Mouse (Mus musculus) natural killer cell, adult 2 months (primary cell): ENCODE measurements around the gene Hyal2.
A peak's percentile ranks its signal among the peaks of the same experiment; 100 is the strongest.
"Not testable (repeated sequence)": the region's sequence is repeated elsewhere in the genome, so short reads cannot be mapped to it uniquely, and the experiment has no call there.

Experiments used
- DNase-seq, 2 experiments: peaks; one replicate each; pipeline ENCODE4 v3.0.0; 2022; ENCODE audit warnings: low spot score in 2 of 2

Hyal2 gene

GRCm38 (mm10) chr9:107568331-107569261 is 851 bp downstream of the Hyal2 start:
- DNase-seq = peak; percentile 71 to 81

GRCm38 (mm10) chr9:107569270-107569669 is 1.5 kb downstream of the Hyal2 start:
- DNase-seq = no peak

GRCm38 (mm10) chr9:107570016-107570415 is 2.3 kb downstream of the Hyal2 start:
- DNase-seq = no peak

- no peak for DNase-seq
Observed at GRCm38 (mm10) chr9:107570845-107571244, 3.1 kb downstream of the Hyal2 start.

DNA sequence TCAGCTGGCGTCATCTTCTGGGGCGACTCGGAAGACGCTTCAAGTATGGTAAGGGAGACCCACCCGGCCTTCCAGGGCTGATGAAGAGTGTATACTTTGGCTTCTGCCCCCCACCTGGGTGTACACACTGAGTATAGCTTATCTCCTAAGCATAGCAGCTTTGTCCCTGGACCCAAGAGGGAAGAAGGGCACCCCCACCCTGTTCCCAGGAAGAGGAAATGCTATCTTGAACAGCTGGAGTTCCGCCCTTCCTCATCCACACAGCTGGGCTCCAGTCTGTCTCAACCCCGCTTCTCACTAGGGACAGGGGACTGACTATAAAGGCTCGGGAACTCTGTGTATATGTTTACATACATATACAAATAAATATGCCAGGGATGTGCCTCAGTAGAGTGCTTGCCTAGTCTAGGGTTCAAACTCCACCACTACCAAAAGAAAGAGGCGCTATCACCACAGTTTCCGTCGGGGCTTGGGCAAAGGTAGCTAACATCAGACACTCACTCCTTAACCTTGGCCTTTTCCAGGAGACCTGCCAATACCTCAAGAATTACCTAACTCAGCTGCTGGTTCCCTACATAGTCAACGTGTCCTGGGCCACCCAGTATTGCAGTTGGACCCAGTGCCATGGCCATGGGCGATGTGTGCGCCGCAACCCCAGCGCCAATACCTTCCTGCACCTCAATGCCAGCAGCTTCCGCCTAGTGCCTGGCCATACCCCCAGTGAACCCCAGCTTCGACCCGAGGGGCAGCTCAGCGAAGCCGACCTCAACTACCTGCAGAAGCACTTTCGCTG is 4.0 kb downstream of the Hyal2 start:
- DNase-seq = no peak

GRCm38 (mm10) chr9:107572327-107572662 is 4.5 kb downstream of the Hyal2 start:
- DNase-seq = no peak

DNA sequence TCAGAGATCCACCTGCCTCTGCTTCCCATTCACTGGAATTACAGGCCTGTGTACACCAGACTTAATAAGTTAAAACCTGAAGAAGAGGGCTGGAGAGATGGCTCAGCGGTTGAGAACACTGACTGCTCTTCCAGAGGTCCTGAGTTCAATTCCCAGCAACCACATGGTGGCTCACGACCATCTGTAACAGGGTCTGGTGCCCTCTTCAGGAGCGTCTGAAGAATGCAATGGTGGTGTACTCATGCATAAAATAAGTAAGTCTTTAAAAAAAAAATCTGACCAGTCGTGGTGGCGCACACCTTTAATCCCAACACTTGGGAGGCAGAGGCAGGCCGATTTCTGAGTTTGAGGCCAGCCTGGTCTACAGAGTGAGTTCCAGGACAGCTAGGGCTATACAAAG is 6.0 kb downstream of the Hyal2 start:
- DNase-seq = not testable (repeated sequence)

DNA sequence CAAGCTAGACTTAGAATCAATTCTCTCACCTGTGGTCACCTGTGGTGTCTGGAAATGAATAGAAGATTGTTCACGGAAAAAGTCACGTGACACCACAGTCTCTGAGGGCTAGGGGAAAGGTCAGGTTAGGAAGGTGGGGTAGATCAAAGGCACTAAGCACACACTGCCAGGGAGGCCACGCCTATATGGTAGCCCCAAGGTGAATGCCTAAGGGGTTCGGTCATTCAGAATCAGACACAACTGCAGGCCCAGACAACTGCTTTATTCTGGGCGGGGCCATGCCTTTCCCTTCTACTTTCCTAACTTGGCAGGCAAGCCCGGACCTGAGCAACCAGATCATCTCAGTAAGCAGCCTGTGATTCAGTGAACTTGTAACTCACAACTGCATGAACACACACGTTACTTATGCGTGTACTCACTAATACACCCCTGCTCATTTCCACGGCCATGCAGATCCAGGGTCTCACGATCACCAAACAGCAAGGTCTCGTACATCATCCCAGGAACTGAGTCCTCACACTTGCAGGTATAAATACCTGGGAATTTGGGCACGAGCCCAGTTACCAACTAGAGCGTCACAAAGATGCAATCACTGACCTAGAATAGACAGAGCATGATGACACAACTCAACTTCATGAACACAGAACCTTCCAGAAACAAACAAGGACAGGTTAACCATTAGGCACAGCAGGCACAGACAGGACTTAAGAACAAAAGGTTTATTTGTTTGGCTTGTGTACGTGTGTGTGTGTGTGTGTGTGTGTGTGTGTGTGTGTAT is 8.0 kb downstream of the Hyal2 start:
- no peak for DNase-seq

GRCm38 (mm10) chr9:107576357-107577107 is 8.8 kb downstream of the Hyal2 start, which contains the start of gene Hyal1:
Gene Hyal1 (plus strand): TSS chr9:107576927.
- DNase-seq = no peak

DNA sequence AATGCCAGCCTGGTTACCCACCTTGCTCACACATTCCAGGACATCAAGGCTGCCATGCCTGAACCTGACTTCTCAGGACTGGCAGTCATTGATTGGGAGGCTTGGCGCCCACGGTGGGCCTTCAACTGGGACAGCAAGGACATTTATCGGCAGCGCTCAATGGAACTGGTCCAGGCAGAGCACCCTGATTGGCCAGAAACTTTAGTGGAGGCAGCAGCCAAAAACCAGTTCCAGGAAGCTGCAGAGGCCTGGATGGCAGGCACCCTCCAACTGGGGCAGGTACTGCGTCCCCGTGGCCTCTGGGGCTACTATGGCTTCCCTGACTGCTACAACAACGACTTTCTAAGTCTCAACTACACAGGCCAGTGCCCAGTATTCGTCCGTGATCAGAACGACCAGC is 10.1 kb downstream of the Hyal2 start:
- no peak for DNase-seq

GRCm38 (mm10) chr9:107578587-107578986 is 10.8 kb downstream of the Hyal2 start, which contains the start of gene Naa80:
Gene Naa80 (plus strand): TSS chr9:107578887.
- DNase-seq = no peak

DNA sequence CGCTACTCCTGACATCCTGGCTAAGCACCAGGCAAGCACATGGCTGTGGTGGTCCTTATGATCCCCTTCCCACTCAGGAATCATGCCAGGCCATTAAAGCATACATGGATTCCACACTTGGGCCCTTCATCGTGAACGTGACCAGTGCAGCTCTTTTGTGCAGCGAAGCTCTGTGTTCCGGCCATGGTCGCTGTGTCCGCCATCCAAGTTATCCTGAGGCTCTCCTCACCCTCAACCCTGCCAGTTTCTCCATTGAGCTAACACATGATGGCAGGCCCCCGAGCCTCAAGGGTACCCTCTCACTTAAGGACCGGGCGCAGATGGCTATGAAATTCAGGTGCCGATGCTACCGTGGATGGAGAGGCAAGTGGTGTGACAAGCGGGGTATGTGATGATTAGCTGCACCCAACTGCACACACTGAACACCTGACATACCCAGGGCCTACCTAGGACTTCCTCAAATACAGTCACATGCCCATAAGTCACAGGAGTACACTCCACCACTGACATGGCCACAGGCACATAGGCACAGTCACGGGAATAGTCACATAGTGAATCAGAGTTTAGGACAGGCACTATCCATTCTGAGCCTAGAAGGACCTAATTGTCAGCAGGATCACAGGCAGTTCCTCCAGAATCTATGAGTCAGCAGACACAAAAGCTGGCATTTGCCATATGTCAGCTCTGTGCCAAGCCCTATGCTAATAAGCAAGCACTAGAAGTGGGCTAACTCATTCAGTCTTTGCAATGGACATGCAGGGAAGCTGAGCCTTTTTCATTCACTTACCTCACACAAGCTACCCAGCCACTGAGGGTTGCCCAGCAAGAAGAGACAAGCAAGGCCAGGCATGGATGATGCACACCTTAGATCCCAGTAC is 11.5 kb downstream of the Hyal2 start:
- peak in 1 of 2 experiments; percentile 47 for DNase-seq

GRCm38 (mm10) chr9:107580501-107581317 is 13.0 kb downstream of the Hyal2 start, which contains the start of gene Hyal3:
Gene Hyal3 (plus strand): TSS chr9:107580818.
- peak; percentile 73 to 82 for DNase-seq

GRCm38 (mm10) chr9:107581584-107581983 is 13.8 kb downstream of the Hyal2 start:
- no peak for DNase-seq

DNA sequence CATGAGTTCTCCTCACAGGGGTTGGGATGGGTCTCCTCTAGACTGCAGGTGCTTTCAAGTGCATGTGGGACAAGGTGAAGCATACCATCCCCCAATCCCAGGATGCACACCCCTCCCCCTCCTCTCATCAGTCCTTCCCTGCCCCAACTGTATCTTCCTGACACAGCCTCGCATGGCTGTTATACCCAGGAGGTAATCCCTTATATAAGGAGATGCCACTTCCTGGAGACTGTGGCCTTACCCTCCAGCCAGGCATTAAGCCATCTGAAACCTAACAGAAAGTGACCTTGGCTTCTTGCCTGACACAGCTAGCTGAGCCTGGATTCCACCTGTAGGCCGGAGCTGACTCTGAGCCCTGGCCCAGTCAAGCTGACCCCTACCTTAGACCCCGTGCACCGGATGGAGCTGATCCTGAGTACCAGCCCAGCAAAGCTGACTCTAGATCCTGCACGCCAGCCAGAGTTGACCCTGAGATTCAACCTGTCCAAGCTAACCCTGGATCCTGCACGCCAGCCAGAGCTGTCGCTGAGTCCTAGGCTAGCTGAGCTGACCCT is 14.8 kb downstream of the Hyal2 start:
- DNase-seq = no peak

GRCm38 (mm10) chr9:107583174-107583573 is 15.4 kb downstream of the Hyal2 start:
- DNase-seq = no peak

GRCm38 (mm10) chr9:107586504-107586903 is 18.8 kb downstream of the Hyal2 start:
- DNase-seq = no peak

GRCm38 (mm10) chr9:107586974-107587832 is 19.5 kb downstream of the Hyal2 start, which contains the start of gene Ifrd2:
Gene Ifrd2 (plus strand): TSS chr9:107587642.
- peak; percentile 97 to 98 for DNase-seq
